Mouse (Mus musculus): Measurements from ENCODE around the gene Slit1.

GRCm38 (mm10) chr19:41675583-41675982 lies 67.9 kb downstream of the Slit1 start:
- TF ChIP-seq FLI1 (IDR thresholded peaks at IDR 0.05; ENCODE audit: low read length) = no peak
- no peak for TF ChIP-seq GATA1 (IDR thresholded peaks at IDR 0.05; ENCODE audit: borderline replicate concordance, low read length)

Measured in megakaryocyte, embryonic 14.5 days (primary cell).